ENCODE assay signal across 13 mouse cellular contexts in the genomic region with DNA sequence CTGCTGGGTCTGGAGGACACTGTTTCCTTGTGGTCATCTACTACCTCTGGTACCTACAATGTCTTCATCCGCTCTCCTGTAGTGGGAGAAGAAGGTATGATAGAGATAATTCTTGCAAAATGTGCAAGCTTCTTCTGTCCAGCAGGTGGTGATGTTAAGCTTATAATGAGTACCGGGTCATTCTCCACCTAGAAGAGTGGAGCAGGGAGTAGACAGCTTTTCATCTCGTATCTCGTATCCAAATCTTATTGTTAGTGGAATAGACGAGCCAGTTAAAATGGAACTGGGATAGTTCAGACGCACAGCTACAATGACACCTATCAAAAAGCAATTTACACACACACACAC.
DNase-seq lines count a peak whose midpoint lies in the region; ATAC-seq and TF ChIP-seq lines count a peak whose summit lies in the region.
"Had no signal": no experiment of that assay in that cellular context is flagged by ENCODE, and none has a peak within 500 bp of the region (broad histone marks: within the 10 kb centered on the region; RNA-seq: fewer than 3 reads in every experiment).

No protein-coding gene starts in this region.

- H3K36me3 ChIP-seq in embryonic facial prominence, embryonic 14.5 days (ENCODE audit: control insufficient read depth, insufficient read depth, low read length): no peaks in the 10 kb centered on the region
- no peaks in the 10 kb centered on the region for H3K36me3 ChIP-seq in embryonic facial prominence, embryonic 10.5 days (replicated peaks)
- H3K36me3 ChIP-seq in E14TG2a.4 (ENCODE audit: insufficient read depth, low read length): no peaks in the 10 kb centered on the region
- no peaks in the 10 kb centered on the region for H3K36me3 ChIP-seq in hindbrain, embryonic 12.5 days

- H3K27me3 ChIP-seq in embryonic facial prominence, embryonic 14.5 days (replicated peaks; ENCODE audit: control insufficient read depth, insufficient read depth, low read length): no peaks in the 10 kb centered on the region
- H3K27me3 ChIP-seq in embryonic facial prominence, embryonic 10.5 days (replicated peaks; ENCODE audit: low read depth, poor library complexity, severe bottlenecking): no peaks in the 10 kb centered on the region
- no peaks in the 10 kb centered on the region for H3K27me3 ChIP-seq in E14TG2a.4 (ENCODE audit: insufficient read depth, low read length)
- no peaks in the 10 kb centered on the region for H3K27me3 ChIP-seq in hindbrain, embryonic 12.5 days

- H3K4me1 ChIP-seq in embryonic facial prominence, embryonic 14.5 days (ENCODE audit: control insufficient read depth, insufficient read depth, low read length): no peaks in the 10 kb centered on the region
- peaks cover 7% of the 10 kb centered on the region; the same call in 1 of the 2 replicates for H3K4me1 ChIP-seq in embryonic facial prominence, embryonic 10.5 days
- H3K4me1 ChIP-seq in E14TG2a.4 (replicated peaks; ENCODE audit: low read depth, low read length): peaks cover 13% of the 10 kb centered on the region
- H3K4me1 ChIP-seq in hindbrain, embryonic 12.5 days: no peaks in the 10 kb centered on the region

- intact Hi-C loops in left cerebral cortex, adult 2 months (cut with DNase I): no loop called here
- intact Hi-C loops in left cerebral cortex, postnatal 10 days (cut with DNase I): no loop called here

- H3K4me2 ChIP-seq in embryonic facial prominence, embryonic 14.5 days (ENCODE audit: low read depth, low read length): no peak overlapping the region
- no peak overlapping the region for H3K4me2 ChIP-seq in hindbrain, embryonic 12.5 days (replicated peaks)

- no peak overlapping the region for H3K27ac ChIP-seq in embryonic facial prominence, embryonic 14.5 days (replicated peaks; ENCODE audit: low read depth, low read length)
- no peak overlapping the region for H3K27ac ChIP-seq in embryonic facial prominence, embryonic 10.5 days (replicated peaks)
- no peak overlapping the region for H3K27ac ChIP-seq in left cerebral cortex, adult 2 months
- no peak overlapping the region for H3K27ac ChIP-seq in hindbrain, embryonic 12.5 days
- H3K27ac ChIP-seq: liver, embryonic 14.5 days had no signal

- WGBS in embryonic facial prominence, embryonic 14.5 days: 62% methylated on average over 6 of the region's 6 CpGs
- WGBS in embryonic facial prominence, embryonic 10.5 days: 75% methylated on average over 6 of the region's 6 CpGs
- WGBS in hindbrain, embryonic 12.5 days: 65% methylated on average over 6 of the region's 6 CpGs

- peak; percentile 22 for DNase-seq in embryonic facial prominence, embryonic 14.5 days (ENCODE audit: low spot score)
- DNase-seq in embryonic facial prominence, embryonic 10.5 days (ENCODE audit: low spot score): no peak
- DNase-seq in left cerebral cortex, adult 2 months (ENCODE audit: extremely low spot score in 1 of 2, low spot score in 2 of 2): no peak
- no peak for DNase-seq in left cerebral cortex, postnatal 10 days (ENCODE audit: extremely low spot score in 1 of 2, low spot score in 2 of 2)
- DNase-seq in embryo, embryonic 11 days: peak; percentile 36
- DNase-seq: kidney, adult 18-20 months; left cerebral cortex, postnatal 4 days; thymus, postnatal 14 days had no signal

- ATAC-seq in embryonic facial prominence, embryonic 14.5 days (ENCODE audit: low read depth): no peak
- ATAC-seq in hindbrain, embryonic 12.5 days (ENCODE audit: low FRiP score): no peak
- ATAC-seq: CD4-positive, CD25-positive, alpha-beta regulatory T cell, adult 4 months had no signal

- no peak overlapping the region for H3K4me3 ChIP-seq in embryonic facial prominence, embryonic 14.5 days (ENCODE audit: low read depth, low read length)
- H3K4me3 ChIP-seq in embryonic facial prominence, embryonic 10.5 days: no peak overlapping the region
- no peak overlapping the region for H3K4me3 ChIP-seq in left cerebral cortex, adult 2 months
- no peak overlapping the region for H3K4me3 ChIP-seq in E14TG2a.4 (replicated peaks; ENCODE audit: low read length)
- no peak overlapping the region for H3K4me3 ChIP-seq in hindbrain, embryonic 12.5 days
- H3K4me3 ChIP-seq: erythroblast, embryonic 14.5 days had no signal

- no peaks in the 10 kb centered on the region for H3K9me3 ChIP-seq in embryonic facial prominence, embryonic 14.5 days (ENCODE audit: control insufficient read depth, low read length)
- H3K9me3 ChIP-seq in embryonic facial prominence, embryonic 10.5 days: no peaks in the 10 kb centered on the region
- no peaks in the 10 kb centered on the region for H3K9me3 ChIP-seq in E14TG2a.4 (ENCODE audit: low read length)
- no peaks in the 10 kb centered on the region for H3K9me3 ChIP-seq in hindbrain, embryonic 12.5 days (replicated peaks)

- H3K9ac ChIP-seq in embryonic facial prominence, embryonic 14.5 days (ENCODE audit: low read depth, low read length): no peak overlapping the region
- H3K9ac ChIP-seq in hindbrain, embryonic 12.5 days: no peak overlapping the region
- H3K9ac ChIP-seq: liver, embryonic 14.5 days had no signal

- TF ChIP-seq CTCF in left cerebral cortex, adult 2 months (IDR thresholded peaks at IDR 0.05): peak; percentile 47
- peak; percentile 24 for TF ChIP-seq CTCF in E14TG2a.4 (conservative IDR thresholded peaks at IDR 0.05; ENCODE audit: low read length)

Comparison
In these comparisons a context has a peak if more than half of its experiments do, and no peak if none do; other contexts are left out.
1. DNase-seq: peak in embryonic facial prominence, embryonic 14.5 days (single experiment) and embryo, embryonic 11 days (single experiment); none in embryonic facial prominence, embryonic 10.5 days (single experiment), left cerebral cortex, adult 2 months (0 of 2) and left cerebral cortex, postnatal 10 days (0 of 2).